Mouse (Mus musculus) megakaryocyte, embryonic 14.5 days (primary cell): ENCODE measurements around the gene Fam193b.

Source experiments
- FLI1 ChIP-seq: IDR thresholded peaks from 2 replicates; pipeline ENCODE4 v1.6.1; 2012; ENCODE audit warnings: low read length, inconsistent platforms, mixed read lengths
- GATA1 ChIP-seq: IDR thresholded peaks from 3 replicates; pipeline ENCODE4 v1.6.1; 2012; ENCODE audit warnings: mixed read lengths, low read length, inconsistent platforms, borderline replicate concordance

GRCm38 (mm10) chr13:55555921-55556320 lies 15.0 kb downstream of the Fam193b start:
- TF ChIP-seq GATA1 (no peak), FLI1 (no peak)
